Mouse (Mus musculus) forebrain, postnatal 0 days (tissue): ENCODE results near the gene Slc22a7. TPM values are rescaled to one million over a fixed set of nuclear protein-coding genes. Genes with fewer than 3 reads are reported as not detected.

Source experiments
- ATAC-seq: fragments of 200-750 bp; cut with Nextera tagmentation; 2 replicates; pipeline ENCODE4 v1.8.0; 2017; ENCODE audit warnings: mild to moderate bottlenecking, moderate library complexity
- DNase-seq: peaks from one replicate; pipeline ENCODE4 v3.0.0-alpha.2; 2015
- H3K27ac ChIP-seq: fragments of 300-500 bp; sonication (generic); 2 replicates; pipeline ENCODE4 v1.5.1; 2014; ENCODE audit warnings: low read depth, mild to moderate bottlenecking, antibody characterized with exemption, low read length, moderate library complexity, mixed read lengths
- H3K27me3 ChIP-seq: fragments of 300-500 bp; sonication (generic); 2 replicates; pipeline ENCODE4 v1.6.1; 2014; ENCODE audit warnings: mild to moderate bottlenecking, low read length, mixed read lengths; ENCODE audit not compliant: insufficient read depth
- H3K36me3 ChIP-seq: fragments of 300-500 bp; sonication (generic); 2 replicates; pipeline ENCODE4 v1.6.1; 2014; ENCODE audit warnings: mild to moderate bottlenecking, moderate library complexity; ENCODE audit not compliant: insufficient read depth
- H3K4me1 ChIP-seq: fragments of 300-500 bp; sonication (generic); 2 replicates; pipeline ENCODE4 v1.6.1; 2014; ENCODE audit warnings: antibody characterized with exemption; ENCODE audit not compliant: insufficient read depth
- H3K4me2 ChIP-seq: fragments of 300-500 bp; sonication (generic); 2 replicates; pipeline ENCODE4 v1.6.1; 2014; ENCODE audit warnings: low read depth, mild to moderate bottlenecking, moderate library complexity
- H3K4me3 ChIP-seq: fragments of 300-500 bp; sonication (generic); 2 replicates; pipeline ENCODE4 v1.5.1; 2014; ENCODE audit warnings: low read depth, low read length, mixed read lengths
- H3K9ac ChIP-seq: fragments of 300-500 bp; sonication (generic); 2 replicates; pipeline ENCODE4 v1.6.1; 2014; ENCODE audit warnings: mild to moderate bottlenecking
- H3K9me3 ChIP-seq: fragments of 300-500 bp; sonication (generic); 2 replicates; pipeline ENCODE4 v1.6.1; 2016; ENCODE audit warnings: low read length
- CTCF ChIP-seq: sonication (generic); IDR thresholded peaks from 2 replicates; pipeline ENCODE4 v1.5.1; 2016; ENCODE audit warnings: antibody characterized with exemption, control low read depth, low read depth
- WGBS: fragments of 180-500 bp; shearing (Covaris S2); extraction: QIAGEN DNeasy Blood & Tissue Kit; methylation state at CpG from one replicate; pipeline ENCODE4 v1.1.7; 2014; 5-methylcytosine and 5-hydroxymethylcytosine counted together
- polyA plus RNA-seq: library from polyadenylated mRNA; unstranded; fragments of >200 nt; fragmentation: Nextera tagmentation; extraction: Ambion mirVana; gene quantifications from 2 replicates; pipeline ENCODE4 v1.2.1, GENCODE M21; 2015
- total RNA-seq: library from RNA; depleted of rRNA; stranded (reverse); fragments of >200 nt; gene quantifications from 2 replicates; pipeline ENCODE4 v1.2.3, GENCODE M21; 2014

Slc22a7 gene
- total and polyA plus RNA-seq, 2 experiments from 2014 or later: 0.11 to 0.24 TPM

GRCm38 (mm10) chr17:46476601-46477000 lies 38.3 kb upstream of the Slc22a7 start:
- 88% methylated on average over 8 of the region's 8 CpGs for WGBS
- peaks cover 85% of the 10 kb centered on the region for H3K36me3 ChIP-seq
- no peak overlapping the region for H3K9ac ChIP-seq
- H3K4me3 ChIP-seq: no peak overlapping the region
- H3K4me2 ChIP-seq: no peak overlapping the region
- H3K27me3 ChIP-seq: no peaks in the 10 kb centered on the region
- TF ChIP-seq CTCF: no peak
- ATAC-seq (no peak), DNase-seq (no peak)
- no peak overlapping the region for H3K27ac ChIP-seq
- H3K9me3 ChIP-seq: no peaks in the 10 kb centered on the region
- no peaks in the 10 kb centered on the region for H3K4me1 ChIP-seq

GRCm38 (mm10) chr17:46467830-46468229 lies 29.6 kb upstream of the Slc22a7 start:
- no peak for DNase-seq
- no peaks in the 10 kb centered on the region for H3K4me1 ChIP-seq
- peak; percentile 32; the same call in 1 of the 2 replicates for ATAC-seq
- H3K27ac ChIP-seq: no peak overlapping the region
- H3K9ac ChIP-seq: no peak overlapping the region
- H3K9me3 ChIP-seq: no peaks in the 10 kb centered on the region
- H3K36me3 ChIP-seq: peaks cover 80% of the 10 kb centered on the region
- H3K27me3 ChIP-seq: no peaks in the 10 kb centered on the region
- no peak for TF ChIP-seq CTCF
- no peak overlapping the region for H3K4me2 ChIP-seq
- 62% methylated on average over 9 of the region's 9 CpGs for WGBS
- no peak overlapping the region for H3K4me3 ChIP-seq

GRCm38 (mm10) chr17:46462226-46462625 lies 24.0 kb upstream of the Slc22a7 start:
- Histone ChIP-seq H3K27me3 (no peaks in the 10 kb centered on the region), H3K9ac (no peak overlapping the region), H3K27ac (no peak overlapping the region), H3K4me1 (no peaks in the 10 kb centered on the region), H3K4me3 (no peak overlapping the region), H3K9me3 (no peaks in the 10 kb centered on the region), H3K4me2 (no peak overlapping the region), H3K36me3 (peaks cover 61% of the 10 kb centered on the region)
- WGBS: 87% methylated on average over 5 of the region's 5 CpGs
- DNase-seq (no peak), ATAC-seq (no peak)
- no peak for TF ChIP-seq CTCF

GRCm38 (mm10) chr17:46461347-46461746 lies 23.1 kb upstream of the Slc22a7 start:
- Histone ChIP-seq H3K27ac (no peak overlapping the region), H3K9ac (no peak overlapping the region), H3K4me3 (no peak overlapping the region), H3K36me3 (peaks cover 52% of the 10 kb centered on the region), H3K4me2 (no peak overlapping the region), H3K4me1 (no peaks in the 10 kb centered on the region), H3K27me3 (no peaks in the 10 kb centered on the region), H3K9me3 (no peaks in the 10 kb centered on the region)
- WGBS: 31% methylated on average over 8 of the region's 8 CpGs
- no peak for ATAC-seq
- DNase-seq: no peak
- TF ChIP-seq CTCF: no peak

GRCm38 (mm10) chr17:46460673-46461072 lies 22.4 kb upstream of the Slc22a7 start:
- peaks cover 47% of the 10 kb centered on the region for H3K36me3 ChIP-seq
- WGBS: 13% methylated on average over 32 of the region's 32 CpGs
- no peaks in the 10 kb centered on the region for H3K27me3 ChIP-seq
- ATAC-seq (no peak), DNase-seq (no peak)
- no peak overlapping the region for H3K4me2 ChIP-seq
- no peak overlapping the region for H3K27ac ChIP-seq
- H3K4me1 ChIP-seq: no peaks in the 10 kb centered on the region
- H3K9ac ChIP-seq: no peak overlapping the region
- H3K4me3 ChIP-seq: no peak overlapping the region
- no peak for TF ChIP-seq CTCF
- no peaks in the 10 kb centered on the region for H3K9me3 ChIP-seq

GRCm38 (mm10) chr17:46458439-46458838 lies 20.2 kb upstream of the Slc22a7 start:
- Histone ChIP-seq H3K9ac (no peak overlapping the region), H3K27ac (no peak overlapping the region), H3K27me3 (no peaks in the 10 kb centered on the region), H3K9me3 (no peaks in the 10 kb centered on the region), H3K4me2 (no peak overlapping the region), H3K4me1 (peaks cover 5% of the 10 kb centered on the region; the same call in 1 of the 2 replicates), H3K36me3 (peaks cover 32% of the 10 kb centered on the region), H3K4me3 (no peak overlapping the region)
- TF ChIP-seq CTCF: no peak
- 59% methylated on average over 3 of the region's 3 CpGs for WGBS
- ATAC-seq (no peak), DNase-seq (no peak)

GRCm38 (mm10) chr17:46457791-46458190 lies 19.5 kb upstream of the Slc22a7 start:
- H3K4me2 ChIP-seq: no peak overlapping the region
- H3K27ac ChIP-seq: no peak overlapping the region
- H3K9ac ChIP-seq: no peak overlapping the region
- 20% methylated on average over 10 of the region's 10 CpGs for WGBS
- peaks cover 5% of the 10 kb centered on the region; the same call in 1 of the 2 replicates for H3K4me1 ChIP-seq
- TF ChIP-seq CTCF: peak; percentile 50
- no peaks in the 10 kb centered on the region for H3K9me3 ChIP-seq
- ATAC-seq: no peak
- DNase-seq: peak; percentile 27
- H3K27me3 ChIP-seq: no peaks in the 10 kb centered on the region
- peaks cover 31% of the 10 kb centered on the region for H3K36me3 ChIP-seq
- no peak overlapping the region for H3K4me3 ChIP-seq
